Mouse (Mus musculus): Measurements from ENCODE around the gene Gpt2.
A peak's percentile ranks its signal among the peaks of the same experiment; 100 is the strongest.

The Gpt2 gene

GRCm38 (mm10) chr8:85492125-85492875 is at the start of gene Gpt2:
TSS of gene Gpt2 (plus strand) at chr8:85492576.
- DNase-seq (ENCODE audit: low spot score) = peak; percentile 90

GRCm38 (mm10) chr8:85444092-85444491 is 48.3 kb upstream of the Gpt2 start:
- DNase-seq (ENCODE audit: low spot score) = no peak

- no peak for DNase-seq (ENCODE audit: low spot score)
Measured at GRCm38 (mm10) chr8:85445936-85446685, 46.3 kb upstream of the Gpt2 start.

GRCm38 (mm10) chr8:85450335-85450734 is 42.0 kb upstream of the Gpt2 start:
- no peak for DNase-seq (ENCODE audit: low spot score)

GRCm38 (mm10) chr8:85452328-85452727 is 40.0 kb upstream of the Gpt2 start:
- no peak for DNase-seq (ENCODE audit: low spot score)

GRCm38 (mm10) chr8:85453256-85453655 is 39.1 kb upstream of the Gpt2 start:
- no peak for DNase-seq (ENCODE audit: low spot score)

- DNase-seq (ENCODE audit: low spot score) = no peak
Measured at GRCm38 (mm10) chr8:85454750-85455149, 37.6 kb upstream of the Gpt2 start.

- no peak for DNase-seq (ENCODE audit: low spot score)
Measured at GRCm38 (mm10) chr8:85456536-85456935, 35.8 kb upstream of the Gpt2 start.

GRCm38 (mm10) chr8:85459582-85459981 is 32.8 kb upstream of the Gpt2 start:
- no peak for DNase-seq (ENCODE audit: low spot score)

GRCm38 (mm10) chr8:85460804-85461203 is 31.6 kb upstream of the Gpt2 start:
- DNase-seq (ENCODE audit: low spot score) = no peak

GRCm38 (mm10) chr8:85461377-85461776 is 31.0 kb upstream of the Gpt2 start:
- no peak for DNase-seq (ENCODE audit: low spot score)

GRCm38 (mm10) chr8:85462441-85462840 is 29.9 kb upstream of the Gpt2 start:
- no peak for DNase-seq (ENCODE audit: low spot score)

- no peak for DNase-seq (ENCODE audit: low spot score)
Measured at GRCm38 (mm10) chr8:85464316-85464715, 28.1 kb upstream of the Gpt2 start.

GRCm38 (mm10) chr8:85466056-85466455 is 26.3 kb upstream of the Gpt2 start:
- no peak for DNase-seq (ENCODE audit: low spot score)

GRCm38 (mm10) chr8:85470753-85471152 is 21.6 kb upstream of the Gpt2 start:
- no peak for DNase-seq (ENCODE audit: low spot score)

GRCm38 (mm10) chr8:85472800-85473199 is 19.6 kb upstream of the Gpt2 start:
- no peak for DNase-seq (ENCODE audit: low spot score)

- no peak for DNase-seq (ENCODE audit: low spot score)
Measured at GRCm38 (mm10) chr8:85473246-85473645, 19.1 kb upstream of the Gpt2 start.

GRCm38 (mm10) chr8:85474924-85475323 is 17.5 kb upstream of the Gpt2 start:
- no peak for DNase-seq (ENCODE audit: low spot score)

GRCm38 (mm10) chr8:85476970-85477545 is 15.3 kb upstream of the Gpt2 start:
- DNase-seq (ENCODE audit: low spot score) = no peak

GRCm38 (mm10) chr8:85478397-85478796 is 14.0 kb upstream of the Gpt2 start:
- DNase-seq (ENCODE audit: low spot score) = peak; percentile 49

- no peak for DNase-seq (ENCODE audit: low spot score)
Measured at GRCm38 (mm10) chr8:85479710-85480109, 12.7 kb upstream of the Gpt2 start.

GRCm38 (mm10) chr8:85481900-85482299 is 10.5 kb upstream of the Gpt2 start:
- no peak for DNase-seq (ENCODE audit: low spot score)

- DNase-seq (ENCODE audit: low spot score) = no peak
Measured at GRCm38 (mm10) chr8:85482427-85482826, 9.9 kb upstream of the Gpt2 start.
